In genomic region chr2:157506779-157507178, GRCm38 (mm10) we compare ENCODE assay signal across 7 mouse cellular contexts. TPM values are rescaled to one million over a fixed set of nuclear protein-coding genes. Genes with fewer than 3 reads are reported as not detected.
DNase-seq lines count a peak whose midpoint lies in the region; ATAC-seq lines count a peak whose summit lies in the region.

No protein-coding gene starts in this region.

- intact Hi-C loops in left cerebral cortex, postnatal 25 days (cut with DNase I) = no loop called here

- 9% methylated on average over 14 of the region's 14 CpGs for WGBS in lung, embryonic 15.5 days
- 43% methylated on average over 14 of the region's 14 CpGs for WGBS in liver, embryonic 11.5 days

- H3K4me2 ChIP-seq in lung, embryonic 15.5 days = peak overlapping the region; percentile 21
- H3K4me2 ChIP-seq in liver, embryonic 11.5 days = no peak overlapping the region; the same call in 1 of the 2 replicates

- no peak for DNase-seq in lung, postnatal 36 days
- peak; percentile 60 to 65 for DNase-seq in frontal cortex, postnatal 10 days (ENCODE audit: low spot score in 2 of 2)
- DNase-seq in left cerebral cortex, postnatal 25 days (ENCODE audit: low spot score in 2 of 2) = peak; percentile 76 to 78
- DNase-seq in right cerebral cortex, postnatal 25 days = peak; percentile 74
- no peak for DNase-seq in spleen, postnatal 36 days (ENCODE audit: low spot score in 2 of 2)
- no peak for DNase-seq in liver, embryonic 11.5 days (ENCODE audit: low spot score)

- H3K27ac ChIP-seq in lung, embryonic 15.5 days = peak overlapping the region; percentile 45; the same call in 1 of the 2 replicates
- no peak overlapping the region for H3K27ac ChIP-seq in liver, embryonic 11.5 days (ENCODE audit: low read depth, low read length)

- no peak overlapping the region for H3K9ac ChIP-seq in lung, embryonic 15.5 days
- no peak overlapping the region for H3K9ac ChIP-seq in liver, embryonic 11.5 days (ENCODE audit: low read depth, low read length)

- H3K36me3 ChIP-seq in lung, embryonic 15.5 days = no peaks in the 10 kb centered on the region
- no peaks in the 10 kb centered on the region for H3K36me3 ChIP-seq in liver, embryonic 11.5 days (ENCODE audit: control insufficient read depth, insufficient read depth, low read length)

- peaks cover 9% of the 10 kb centered on the region for H3K4me1 ChIP-seq in lung, embryonic 15.5 days
- H3K4me1 ChIP-seq in liver, embryonic 11.5 days (replicated peaks; ENCODE audit: control insufficient read depth, insufficient read depth, low read length) = peaks cover 3% of the 10 kb centered on the region; the same call in 1 of the 2 replicates

- no peaks in the 10 kb centered on the region for H3K9me3 ChIP-seq in lung, embryonic 15.5 days
- H3K9me3 ChIP-seq in liver, embryonic 11.5 days (ENCODE audit: control insufficient read depth, low read length) = no peaks in the 10 kb centered on the region

- peaks cover 7% of the 10 kb centered on the region; the same call in 1 of the 2 replicates for H3K27me3 ChIP-seq in lung, embryonic 15.5 days
- H3K27me3 ChIP-seq in liver, embryonic 11.5 days (replicated peaks; ENCODE audit: control insufficient read depth, insufficient read depth, low read length) = no peaks in the 10 kb centered on the region

- peak; percentile 6; the same call in 1 of the 2 replicates for ATAC-seq in lung, embryonic 15.5 days (ENCODE audit: borderline replicate concordance, extremely low read depth, low FRiP score, low TSS enrichment)
- no peak for ATAC-seq in liver, embryonic 11.5 days (replicated peaks; ENCODE audit: low FRiP score)

- no peak overlapping the region for H3K4me3 ChIP-seq in lung, embryonic 15.5 days
- H3K4me3 ChIP-seq in liver, embryonic 11.5 days (ENCODE audit: low read depth, low read length) = no peak overlapping the region

RNA-seq across cellular contexts. Expression of gene Nnat, which starts 53.1 kb away (rescaled TPM):
- polyA plus RNA-seq in lung, embryonic 15.5 days (2015; fragmentation: Nextera tagmentation; extraction: Ambion mirVana) = 685 and 703 TPM in 2 replicates
- 100 to 1,000 TPM; 234 to 293 TPM for total RNA-seq in left cerebral cortex, postnatal 25 days (2021)
- 143 and 171 TPM in 2 replicates for polyA plus RNA-seq in liver, embryonic 11.5 days (2014; fragmentation: Nextera tagmentation; extraction: Ambion mirVana)

Comparison
In these comparisons a context has a peak if more than half of its experiments do, and no peak if none do; other contexts are left out.
1. DNase-seq: peak in frontal cortex, postnatal 10 days (2 of 2), left cerebral cortex, postnatal 25 days (2 of 2) and right cerebral cortex, postnatal 25 days (single experiment); none in lung, postnatal 36 days (single experiment), spleen, postnatal 36 days (0 of 2) and liver, embryonic 11.5 days (single experiment).